Mouse (Mus musculus): Measurements from ENCODE around the gene B9d1. TPM values are rescaled to one million over a fixed set of nuclear protein-coding genes. Genes with fewer than 3 reads are reported as not detected.

Gene B9d1
- total RNA-seq, 2 experiments from 2014 or later, result 4.3 to 10.4 TPM

GRCm38 (mm10) chr11:61533571-61533970, 28.6 kb downstream of the B9d1 start:
- ATAC-seq (replicated peaks; ENCODE audit: low FRiP score, low TSS enrichment, poor library complexity, severe bottlenecking), result no peak

- ATAC-seq (replicated peaks; ENCODE audit: low FRiP score, low TSS enrichment, poor library complexity, severe bottlenecking), result no peak
Measured at GRCm38 (mm10) chr11:61535530-61535929, 30.6 kb downstream of the B9d1 start.

DNA sequence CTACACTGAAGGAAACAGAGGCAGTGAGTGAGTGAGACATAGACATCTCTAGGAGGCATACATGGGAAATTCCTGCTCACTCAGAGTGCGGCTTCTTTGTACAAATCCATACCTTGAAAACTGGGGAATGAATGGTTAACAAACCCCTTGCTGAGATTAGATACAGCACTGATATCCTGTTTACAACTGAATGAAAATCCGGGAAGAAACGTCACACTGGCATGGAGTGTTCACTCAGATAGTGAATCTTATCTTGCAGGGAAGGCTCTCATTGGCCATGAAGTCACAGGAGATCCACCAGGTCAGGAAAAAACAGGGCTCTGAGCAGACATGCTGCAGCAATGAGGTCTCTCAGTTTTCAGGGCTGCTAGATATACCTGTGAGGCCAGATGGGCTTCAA, 32.0 kb downstream of the B9d1 start:
- ATAC-seq (replicated peaks; ENCODE audit: low FRiP score, low TSS enrichment, poor library complexity, severe bottlenecking), result no peak

DNA sequence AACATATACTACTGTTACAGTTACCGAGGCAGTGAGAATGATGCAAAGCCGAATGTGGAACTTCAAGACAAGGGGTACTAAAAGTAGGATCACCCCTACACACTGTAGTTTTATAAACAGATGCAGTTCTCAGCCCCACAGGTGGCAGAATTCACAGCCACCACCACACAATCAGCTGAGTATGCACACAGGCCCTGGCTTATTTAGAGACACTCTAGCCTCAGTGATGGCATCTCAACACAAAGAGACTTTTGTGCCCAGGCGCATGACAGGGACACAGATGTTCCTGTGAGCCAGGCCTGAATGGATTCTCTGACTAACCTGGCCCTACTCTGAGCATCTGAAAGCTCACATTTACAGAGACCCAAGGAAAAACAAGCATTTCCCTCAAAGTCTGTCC, 32.4 kb downstream of the B9d1 start:
- ATAC-seq (replicated peaks; ENCODE audit: low FRiP score, low TSS enrichment, poor library complexity, severe bottlenecking), result no peak

DNA sequence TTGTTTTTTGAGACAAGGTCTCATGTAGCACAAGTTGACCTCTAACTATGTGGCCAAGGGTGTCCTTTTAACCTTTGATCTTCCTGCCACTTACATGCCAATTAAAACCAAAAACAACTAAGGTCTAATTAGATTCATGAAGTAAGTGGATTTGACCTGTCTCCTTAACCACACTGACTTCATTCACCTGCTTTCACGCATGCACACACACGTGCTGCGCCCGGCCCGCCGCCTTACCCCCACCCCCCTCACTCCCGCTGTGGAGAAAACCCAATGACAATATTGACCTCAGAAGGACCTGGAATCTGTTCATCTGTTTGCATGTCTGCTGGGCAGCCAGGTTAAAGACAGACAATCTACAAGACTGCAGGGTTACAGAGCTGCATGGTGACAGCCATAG, 35.7 kb downstream of the B9d1 start:
- ATAC-seq (replicated peaks; ENCODE audit: low FRiP score, low TSS enrichment, poor library complexity, severe bottlenecking), result no peak

DNA sequence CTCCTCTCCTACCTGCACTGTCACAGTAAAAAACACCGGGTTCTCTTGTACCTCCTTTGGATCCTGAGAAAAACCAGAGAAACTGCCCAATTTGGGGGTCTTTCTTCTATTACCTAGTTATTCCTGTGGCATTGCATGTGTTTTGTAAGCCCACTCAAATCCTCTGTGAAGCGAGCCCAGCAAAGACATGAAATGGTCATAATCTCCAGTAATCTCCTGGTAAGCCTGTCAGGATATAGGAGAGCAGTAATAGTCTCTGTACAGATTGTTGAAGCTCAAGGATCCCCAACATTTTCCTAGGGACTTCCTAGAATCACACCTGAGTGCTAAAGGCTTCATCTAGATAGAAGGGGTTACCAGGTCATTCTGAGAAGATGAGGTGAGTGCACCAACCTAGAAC, 36.2 kb downstream of the B9d1 start:
- no peak for ATAC-seq (replicated peaks; ENCODE audit: low FRiP score, low TSS enrichment, poor library complexity, severe bottlenecking)

DNA sequence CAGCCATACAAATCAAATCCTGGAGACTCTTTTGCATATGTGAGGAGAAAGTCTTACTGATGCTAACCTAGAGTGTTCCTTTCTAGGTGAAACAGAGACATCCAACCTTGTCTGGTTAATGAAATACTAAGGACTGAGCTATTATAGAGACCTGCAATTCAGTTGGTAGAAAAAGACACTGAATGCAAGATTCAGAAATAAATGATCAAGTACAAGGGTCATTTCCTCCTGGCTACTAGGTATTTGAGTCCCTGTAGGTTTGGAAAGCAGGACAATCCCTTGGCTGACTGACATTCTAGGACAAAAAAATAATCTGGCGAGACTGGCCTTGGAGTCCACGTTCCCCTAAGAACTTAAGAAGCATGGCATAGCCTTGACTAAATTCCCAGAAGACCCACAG, 40.6 kb downstream of the B9d1 start:
- no peak for ATAC-seq (replicated peaks; ENCODE audit: low FRiP score, low TSS enrichment, poor library complexity, severe bottlenecking)

GRCm38 (mm10) chr11:61546452-61546851, 41.5 kb downstream of the B9d1 start:
- ATAC-seq (replicated peaks; ENCODE audit: low FRiP score, low TSS enrichment, poor library complexity, severe bottlenecking), result no peak

DNA sequence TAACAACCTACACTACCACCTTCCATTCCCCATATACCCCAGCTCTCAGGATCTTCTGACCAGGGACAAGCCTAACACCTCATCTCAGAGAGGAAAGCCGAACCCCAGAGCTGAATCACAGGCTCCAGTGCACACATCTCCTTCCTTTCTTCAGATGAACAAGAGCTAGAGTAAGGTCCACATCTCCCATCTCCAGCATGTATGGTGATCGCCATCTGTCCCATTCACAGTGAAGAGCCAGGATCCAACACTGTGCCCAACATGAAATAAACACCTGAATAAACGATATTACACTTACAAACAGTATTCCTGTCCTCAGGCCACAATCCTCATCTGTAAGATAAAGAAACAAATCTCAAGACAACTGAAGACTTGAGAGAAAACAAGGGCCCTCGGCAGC, 42.8 kb downstream of the B9d1 start:
- no peak for ATAC-seq (replicated peaks; ENCODE audit: low FRiP score, low TSS enrichment, poor library complexity, severe bottlenecking)

DNA sequence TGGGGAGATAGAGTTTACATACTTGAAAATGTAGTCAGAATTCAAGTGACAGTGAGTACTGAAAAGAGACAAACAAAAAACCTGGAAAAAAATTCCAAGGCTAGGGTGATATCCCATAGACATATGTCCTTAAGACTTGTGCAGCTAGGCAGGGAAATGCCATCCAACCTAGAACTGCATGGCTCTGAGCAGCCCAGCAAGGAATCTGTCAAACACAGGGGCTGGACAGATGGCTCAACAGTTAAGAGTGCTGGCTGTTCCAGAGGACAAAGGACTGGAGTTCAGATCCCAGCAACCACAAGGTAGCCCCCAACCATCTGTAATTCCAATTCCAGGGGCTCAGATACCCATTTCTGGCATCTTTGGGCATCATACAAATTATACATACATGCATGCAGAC, 45.7 kb downstream of the B9d1 start:
- ATAC-seq (replicated peaks; ENCODE audit: low FRiP score, low TSS enrichment, poor library complexity, severe bottlenecking), result no peak

DNA sequence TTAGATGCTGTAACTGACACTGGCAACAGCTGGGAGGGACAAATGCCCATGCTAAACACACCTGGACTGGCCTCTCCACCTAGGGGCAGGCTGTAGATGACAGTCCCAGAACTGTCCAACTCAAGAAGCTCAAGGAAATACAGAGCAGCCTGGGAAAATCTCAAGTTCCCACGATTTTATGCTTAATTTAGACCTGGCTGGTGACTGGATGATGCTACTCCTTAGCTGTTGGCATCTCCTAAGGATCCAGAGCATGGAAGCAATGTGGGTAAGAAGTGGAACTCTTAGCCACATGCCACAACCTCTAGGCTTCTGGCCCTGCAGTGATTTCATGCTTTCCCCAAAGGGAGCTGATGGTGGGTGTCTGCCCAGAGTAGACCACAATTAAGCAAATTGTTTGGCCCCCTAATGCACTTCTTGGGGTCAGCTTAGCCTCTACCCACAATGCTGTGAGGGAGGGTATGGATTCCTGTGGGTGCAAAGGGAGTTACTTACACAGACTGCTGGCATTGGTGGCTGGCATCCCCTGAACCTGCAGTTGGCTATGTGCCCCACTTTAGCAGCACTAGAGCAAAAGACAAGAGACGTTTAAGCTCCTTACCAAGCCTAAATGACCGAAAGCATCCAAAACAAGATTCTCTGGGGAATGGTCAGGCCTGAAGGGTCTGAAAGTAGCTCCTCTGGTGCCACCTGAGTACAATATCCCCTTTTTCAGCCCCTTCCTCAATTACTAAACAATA, 48.2 kb downstream of the B9d1 start:
- no peak for ATAC-seq (replicated peaks; ENCODE audit: low FRiP score, low TSS enrichment, poor library complexity, severe bottlenecking)

DNA sequence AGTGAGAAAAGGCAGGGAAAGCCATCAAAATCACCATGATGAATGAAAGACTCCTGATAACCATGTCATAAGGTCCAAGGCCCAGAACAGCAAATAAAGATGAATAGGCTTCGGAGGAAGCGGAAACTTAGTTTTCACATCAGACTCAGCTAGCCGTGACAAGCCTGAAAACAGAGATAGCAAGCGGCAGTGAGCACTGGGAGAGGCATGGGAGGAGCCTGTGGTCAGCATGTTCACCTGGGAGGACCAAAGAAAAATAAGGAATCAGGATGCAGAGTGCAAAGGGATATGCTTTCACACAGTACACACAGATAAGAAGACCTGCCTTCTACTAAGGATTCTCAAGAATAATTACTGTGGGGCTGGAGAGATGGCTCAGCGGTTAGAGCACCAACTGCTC, 54.6 kb downstream of the B9d1 start:
- ATAC-seq (replicated peaks; ENCODE audit: low FRiP score, low TSS enrichment, poor library complexity, severe bottlenecking), result no peak

DNA sequence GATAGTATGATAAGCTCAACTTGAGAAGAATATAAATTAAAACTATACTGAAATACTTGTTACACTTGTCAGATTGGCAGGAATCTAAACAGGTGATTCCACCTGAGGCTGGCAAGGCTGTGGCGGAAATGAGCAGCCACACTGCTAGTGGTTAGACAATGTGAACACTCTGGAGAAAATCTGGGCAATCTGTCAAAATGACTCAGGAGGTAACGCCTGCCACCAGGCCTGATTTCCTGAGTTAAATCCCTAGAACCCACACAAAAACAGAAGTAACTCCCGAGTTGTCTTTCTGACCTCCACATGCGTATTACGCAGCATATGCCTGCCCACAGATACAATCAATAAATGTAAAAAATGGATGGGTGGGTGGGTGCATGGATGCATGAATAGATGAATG, 57.5 kb downstream of the B9d1 start:
- ATAC-seq (replicated peaks; ENCODE audit: low FRiP score, low TSS enrichment, poor library complexity, severe bottlenecking), result no peak

Other genes starting within 250 kb of the B9d1 start
- gene Aldh3a2, start 237.7 kb upstream of the B9d1 start, total RNA-seq (2014; fragmentation: Nextera tagmentation), result 10.6 and 15.4 TPM in 2 replicates
- 10.8 and 30.6 TPM in 2 replicates for gene Aldh3a2, start 237.7 kb upstream of the B9d1 start, total RNA-seq (2017)
- not detected in 2 replicates for gene Slc47a2, start 162.3 kb upstream of the B9d1 start, total RNA-seq (2014; fragmentation: Nextera tagmentation)
- gene Slc47a2, start 162.3 kb upstream of the B9d1 start, total RNA-seq (2017), result not detected in 2 replicates
- gene Slc47a1, start 126.8 kb upstream of the B9d1 start, total RNA-seq (2014; fragmentation: Nextera tagmentation), result not detected in 2 replicates
- gene Slc47a1, start 126.8 kb upstream of the B9d1 start, total RNA-seq (2017), result not detected in 2 replicates
- gene Rnf112, start 51.0 kb upstream of the B9d1 start, total RNA-seq (2014; fragmentation: Nextera tagmentation), result not detected in 2 replicates
- gene Rnf112, start 51.0 kb upstream of the B9d1 start, total RNA-seq (2017), result not detected in 2 replicates
- not detected in 2 replicates for gene Mfap4, start 19.7 kb upstream of the B9d1 start, total RNA-seq (2014; fragmentation: Nextera tagmentation)
- gene Mfap4, start 19.7 kb upstream of the B9d1 start, total RNA-seq (2017), result not detected in 2 replicates
- gene Mapk7, start 10.7 kb upstream of the B9d1 start, total RNA-seq (2014; fragmentation: Nextera tagmentation), result 6.8 and 15.5 TPM in 2 replicates
- 5.1 and 9.5 TPM in 2 replicates for gene Mapk7, start 10.7 kb upstream of the B9d1 start, total RNA-seq (2017)
- 2.2 TPM in 1 of 2 replicates, not detected in the other for gene Epn2, start 74.5 kb downstream of the B9d1 start, total RNA-seq (2014; fragmentation: Nextera tagmentation)
- 0.38 and 4.1 TPM in 2 replicates for gene Epn2, start 74.5 kb downstream of the B9d1 start, total RNA-seq (2017)
- gene Grap, start 148.1 kb downstream of the B9d1 start, total RNA-seq (2014; fragmentation: Nextera tagmentation), result 2.2 and 2.4 TPM in 2 replicates
- 1.3 TPM in 1 of 2 replicates, not detected in the other for gene Grap, start 148.1 kb downstream of the B9d1 start, total RNA-seq (2017)
- not detected in 2 replicates for gene Fam83g, start 178.9 kb downstream of the B9d1 start, total RNA-seq (2014; fragmentation: Nextera tagmentation)
- not detected in 2 replicates for gene Fam83g, start 178.9 kb downstream of the B9d1 start, total RNA-seq (2017)
- not detected in 2 replicates for gene Slc5a10, start 215.7 kb downstream of the B9d1 start, total RNA-seq (2014; fragmentation: Nextera tagmentation)
- not detected in 2 replicates for gene Slc5a10, start 215.7 kb downstream of the B9d1 start, total RNA-seq (2017)